Mouse (Mus musculus) embryo, embryonic 9.5 days (tissue): ENCODE results near the gene Inka2.
A peak's percentile ranks its signal among the peaks of the same experiment; 100 is the strongest.

Source experiments
- DNase-seq: peaks from one replicate; pipeline ENCODE4 v3.0.0-alpha.2; 2017; ENCODE audit errors: extremely low spot score

Gene Inka2

DNA sequence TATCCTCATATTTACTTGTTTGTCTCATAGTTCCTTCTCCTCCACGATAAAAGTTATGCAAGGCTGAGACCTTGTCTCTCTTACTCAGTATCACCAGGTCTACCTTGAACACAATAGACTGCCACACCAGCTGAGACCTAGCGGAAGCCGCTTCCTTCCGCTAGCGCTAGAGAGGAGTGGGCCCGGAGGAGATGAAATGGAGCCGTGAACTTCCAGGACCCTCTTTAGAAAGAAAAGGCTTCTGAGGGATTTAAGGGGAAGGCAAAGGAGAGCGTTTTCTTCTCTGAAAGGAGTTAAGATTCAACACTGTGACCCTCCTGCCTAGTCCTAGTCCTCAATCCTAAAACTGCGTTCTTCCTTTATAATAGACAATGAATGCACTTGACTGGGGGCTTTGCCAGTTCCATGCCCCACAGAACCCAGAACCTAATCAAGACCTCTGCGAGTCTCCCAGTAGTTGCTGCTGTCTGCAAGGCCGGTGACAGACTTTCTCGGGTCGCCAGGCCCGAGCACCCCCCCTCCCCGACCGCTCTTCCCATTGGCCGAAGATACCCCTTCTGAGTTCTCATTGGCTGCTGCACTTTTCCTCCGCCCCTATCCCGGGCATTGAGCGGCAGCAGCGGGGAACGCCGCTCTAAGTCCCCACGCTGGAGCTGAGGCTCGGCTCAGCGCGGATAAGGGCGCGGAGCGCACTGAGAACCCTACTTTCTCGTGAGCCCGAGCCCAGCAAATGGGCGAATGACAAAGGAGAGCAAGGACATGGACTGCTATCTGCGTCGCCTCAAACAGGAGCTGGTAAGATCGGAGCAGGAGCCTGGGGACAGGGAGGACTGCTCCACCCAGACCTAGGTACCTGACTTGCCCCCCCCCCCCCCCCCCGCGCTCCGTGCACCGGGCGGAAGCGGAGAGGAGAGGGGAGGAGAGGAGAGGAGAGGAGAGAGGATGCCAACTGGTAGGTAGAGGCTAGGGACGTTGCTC lies at the start of gene Inka2:
Gene Inka2 (plus strand): TSS at position 569 of the 978 bp plus-strand sequence.
- DNase-seq = peak; percentile 83

DNA sequence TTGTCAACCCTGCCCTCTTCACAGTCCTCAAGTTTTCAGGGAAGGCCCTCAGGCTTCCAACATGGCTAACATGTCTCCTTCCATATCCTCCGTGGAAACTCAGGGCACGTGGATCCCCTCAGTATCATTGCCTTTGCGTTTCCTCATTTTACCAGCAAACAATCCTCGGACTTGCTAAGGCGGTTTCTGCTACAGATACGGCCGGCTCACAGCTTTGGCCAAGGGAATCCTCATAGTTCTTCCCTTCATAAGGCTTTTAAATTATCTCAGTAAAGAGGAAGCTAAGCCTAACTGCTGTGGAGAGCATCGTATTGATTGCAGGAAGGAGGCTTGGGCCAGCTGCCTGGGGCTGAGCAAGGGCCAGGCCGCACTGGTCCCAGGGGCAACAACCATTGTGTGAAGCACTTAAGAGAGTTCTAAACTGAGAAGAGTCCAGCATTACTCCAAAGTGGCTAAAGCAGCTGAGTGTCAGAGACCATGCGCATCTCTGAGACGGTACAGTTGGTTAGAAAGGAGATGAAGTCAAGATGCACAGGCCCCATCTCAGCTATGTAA lies 49.3 kb upstream of the Inka2 start:
- no peak for DNase-seq

DNA sequence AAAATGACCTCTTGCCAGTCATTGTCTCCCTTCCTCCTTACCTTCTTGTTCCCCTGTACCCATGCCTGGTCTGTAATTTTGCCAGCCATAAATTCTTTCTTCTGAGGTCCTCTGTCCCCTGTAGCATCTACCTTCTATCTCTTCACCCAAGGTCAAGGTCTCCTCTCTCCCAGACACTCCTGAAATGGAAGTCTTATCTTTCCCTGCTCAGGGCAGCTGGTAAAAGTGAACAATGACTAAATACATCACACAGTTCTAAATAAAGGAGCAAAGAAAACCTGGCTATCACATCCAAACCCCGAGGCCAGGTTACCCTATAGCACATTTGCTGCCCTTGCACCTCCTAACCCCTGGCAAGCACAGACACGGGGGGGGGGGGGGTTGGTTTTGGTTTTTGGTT lies 43.9 kb upstream of the Inka2 start:
- no peak for DNase-seq

DNA sequence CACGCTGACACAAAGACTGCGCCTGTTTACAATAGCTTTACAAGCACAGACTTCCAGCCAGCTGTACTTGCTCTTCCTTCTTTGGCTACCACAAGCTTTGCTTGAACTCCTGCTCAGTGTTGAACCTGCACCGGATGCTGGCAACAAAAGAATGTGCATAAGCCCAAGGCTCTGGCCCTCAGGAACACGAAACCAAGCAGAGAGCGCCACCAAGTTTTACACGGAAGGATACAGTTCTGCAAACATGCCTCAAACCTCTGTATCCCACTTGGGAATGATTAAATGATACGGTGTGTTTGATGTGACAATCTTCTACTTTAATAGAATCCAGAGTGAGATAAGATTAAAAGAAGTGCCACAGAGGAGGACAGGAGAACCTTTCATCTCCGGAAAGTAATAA lies 41.4 kb upstream of the Inka2 start:
- no peak for DNase-seq

DNA sequence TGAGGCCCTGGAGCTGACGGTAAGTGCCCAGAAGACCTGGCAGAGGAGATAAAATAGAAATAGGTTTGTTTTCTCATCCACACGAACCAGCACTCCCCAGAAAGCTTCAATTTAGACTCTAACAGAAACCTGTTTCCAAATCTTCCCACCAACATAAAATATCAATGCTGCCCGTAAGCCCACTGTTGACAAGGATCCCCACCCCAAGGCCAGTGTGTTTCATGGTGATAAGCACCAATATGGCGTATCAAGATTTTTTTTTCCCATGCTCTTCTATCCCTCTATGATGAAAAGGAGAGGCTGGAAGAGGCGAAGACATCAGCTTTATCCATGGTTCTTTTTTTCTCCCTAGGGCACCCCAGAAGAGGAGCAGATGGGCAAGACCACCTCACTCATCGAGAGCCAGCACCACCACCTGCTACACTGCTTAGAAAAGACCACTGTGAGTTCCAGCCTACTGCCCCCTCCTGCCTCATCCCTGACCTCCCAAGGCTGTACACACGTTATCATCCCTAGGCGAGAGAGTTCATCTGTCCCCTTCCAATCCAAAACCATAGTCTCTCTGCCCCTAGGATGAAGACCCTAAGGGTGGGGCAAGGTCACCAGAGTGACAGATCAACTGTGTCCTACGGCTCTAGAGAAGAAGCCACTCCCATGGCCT lies 39.2 kb upstream of the Inka2 start:
- no peak for DNase-seq

DNA sequence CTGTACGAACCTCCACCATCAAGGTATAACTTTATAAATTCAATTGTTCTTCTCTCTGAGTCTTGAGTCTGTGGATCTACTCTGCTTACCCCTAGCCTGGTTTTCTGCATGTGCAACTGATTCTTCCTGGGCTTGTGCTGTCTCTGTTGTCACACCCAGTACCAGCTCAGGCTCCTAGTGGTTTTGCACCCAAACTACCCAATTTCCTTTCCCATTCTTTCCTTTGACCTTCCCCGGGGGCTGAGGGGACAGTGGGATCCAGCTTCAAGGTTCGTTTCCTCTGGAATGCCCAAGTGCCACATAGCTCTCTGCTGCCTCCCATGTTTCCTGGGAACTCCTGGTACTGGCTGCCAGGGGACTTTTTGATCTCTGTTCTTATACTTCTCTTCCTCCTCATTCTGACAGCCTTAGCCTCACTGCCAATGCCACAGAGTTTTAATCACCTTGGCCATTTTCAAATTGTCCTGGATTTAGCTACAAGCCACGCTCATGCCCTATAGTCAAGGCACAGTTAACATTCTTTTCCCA lies 37.3 kb upstream of the Inka2 start:
- DNase-seq = no peak

DNA sequence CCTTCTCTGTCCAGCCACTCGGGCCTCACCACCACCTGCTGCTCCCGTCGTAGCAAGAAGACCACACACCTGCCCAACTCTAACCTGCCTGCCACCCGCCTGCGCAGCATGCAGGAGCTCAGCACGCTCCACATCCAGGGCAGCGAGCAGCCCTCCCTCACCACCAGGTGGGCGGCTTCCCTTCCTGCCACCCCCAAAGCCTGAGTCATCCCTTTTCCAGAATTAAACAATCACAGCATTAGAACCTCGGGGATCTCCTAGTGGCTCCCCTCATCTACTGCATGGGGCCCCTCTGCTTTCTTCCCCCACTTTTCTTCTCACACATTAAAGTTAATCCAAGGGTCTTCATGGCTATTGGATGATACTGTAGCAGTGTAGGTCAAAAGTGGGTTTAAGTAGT lies 36.2 kb upstream of the Inka2 start:
- DNase-seq = no peak

DNA sequence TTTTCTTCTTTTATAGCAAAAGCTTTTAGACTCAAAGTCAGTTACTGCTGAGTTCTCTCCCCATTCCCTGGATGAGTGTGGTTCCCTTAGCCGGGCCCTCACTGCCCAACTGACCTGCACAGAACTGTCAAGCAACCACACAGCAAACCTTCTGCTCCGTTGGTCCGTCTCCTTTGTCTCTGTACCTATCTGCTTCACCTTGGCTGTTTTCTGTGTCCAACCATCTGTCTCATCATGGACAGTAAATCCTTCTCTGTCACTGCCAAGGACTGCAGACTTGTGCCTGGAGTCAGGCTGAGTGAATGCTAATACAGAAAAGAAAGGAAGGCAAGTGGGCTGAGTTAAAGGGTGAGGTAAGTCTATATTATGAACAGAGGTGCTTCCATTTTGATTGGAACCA lies 34.6 kb upstream of the Inka2 start:
- DNase-seq = no peak

DNA sequence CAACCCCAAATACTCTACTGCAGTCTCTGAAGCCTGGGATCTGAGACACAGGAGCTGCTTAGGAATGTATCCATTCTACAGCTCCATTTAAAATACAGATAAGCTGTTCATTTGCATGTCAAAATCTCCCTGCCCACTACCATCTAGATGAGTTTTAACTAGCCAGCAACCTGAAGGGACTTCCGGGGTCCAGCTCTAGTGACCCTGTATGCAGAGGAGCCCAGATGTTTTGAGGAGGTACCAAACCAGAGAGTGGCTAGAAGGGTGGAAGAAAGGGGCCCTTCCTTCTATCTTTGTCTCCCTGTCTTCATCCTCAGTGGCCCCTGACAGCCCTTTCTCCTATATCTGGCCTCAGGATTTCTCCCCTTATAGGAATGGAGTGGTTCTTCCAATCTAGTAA lies 33.6 kb upstream of the Inka2 start:
- DNase-seq = no peak

DNA sequence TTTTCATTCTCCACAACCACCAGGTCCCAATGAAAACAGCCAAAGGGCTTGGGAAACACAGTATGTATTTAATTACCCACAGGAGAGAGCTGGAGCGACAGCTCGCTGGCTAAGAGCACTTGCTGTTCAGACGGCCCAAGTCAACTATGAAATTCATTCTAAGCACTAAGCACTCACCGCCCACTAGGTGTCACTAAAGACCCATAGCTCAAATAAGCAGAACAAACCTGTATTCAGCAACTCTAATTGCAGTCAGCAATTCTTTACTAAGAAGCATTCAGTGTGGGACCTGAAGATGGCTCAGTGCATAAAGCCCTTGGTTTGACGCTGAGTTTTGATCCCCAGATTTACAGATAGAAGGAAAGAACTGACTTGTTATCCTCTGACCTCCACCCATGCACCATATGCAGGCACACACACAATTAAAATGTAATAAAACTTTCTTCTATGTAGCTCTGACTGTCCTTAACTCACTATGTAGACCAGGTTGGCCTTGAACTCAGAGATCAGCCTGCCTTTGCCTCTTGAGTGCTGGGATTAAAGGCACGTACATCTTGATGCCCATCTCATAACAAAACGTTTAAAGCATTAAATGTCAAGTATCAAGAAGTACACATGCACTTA lies 29.7 kb upstream of the Inka2 start:
- DNase-seq = peak; percentile 75

DNA sequence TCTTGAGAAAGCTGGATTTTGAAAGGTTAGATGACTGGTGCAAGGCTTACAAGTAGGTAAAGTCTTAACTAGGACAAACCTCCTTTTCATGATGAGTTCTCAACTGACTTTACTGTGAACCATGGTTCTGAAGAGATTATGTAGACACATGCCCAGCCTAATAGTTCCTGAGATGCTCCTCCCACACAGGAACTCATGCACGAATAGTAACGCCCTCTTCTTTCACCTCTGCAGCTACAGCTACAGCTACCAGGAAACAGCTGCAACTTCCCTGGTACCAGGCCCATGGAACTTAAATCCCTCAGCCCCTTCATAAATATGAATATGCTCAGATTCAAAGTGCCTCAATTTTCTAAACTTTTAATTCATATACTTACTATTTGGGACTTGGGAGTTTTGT lies 28.5 kb upstream of the Inka2 start:
- DNase-seq = no peak

DNA sequence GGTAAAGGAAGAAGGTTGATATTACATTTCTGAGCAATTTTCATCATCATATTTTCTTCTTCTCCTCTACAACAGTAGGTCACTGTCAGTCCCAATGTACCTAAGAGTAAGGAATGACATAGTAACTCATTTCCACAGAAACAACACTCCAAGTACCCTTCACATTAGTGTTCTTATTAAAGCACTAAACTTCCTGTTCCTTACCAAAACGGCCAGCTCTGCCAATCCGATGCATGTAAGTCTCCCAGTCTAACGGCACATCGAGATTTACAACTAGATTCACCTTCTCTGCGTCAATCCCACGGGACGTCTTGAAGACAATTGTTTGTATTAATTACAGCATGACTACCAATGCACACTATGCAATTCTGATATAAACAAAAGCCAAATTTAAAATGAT lies 24.1 kb upstream of the Inka2 start:
- DNase-seq = no peak

DNA sequence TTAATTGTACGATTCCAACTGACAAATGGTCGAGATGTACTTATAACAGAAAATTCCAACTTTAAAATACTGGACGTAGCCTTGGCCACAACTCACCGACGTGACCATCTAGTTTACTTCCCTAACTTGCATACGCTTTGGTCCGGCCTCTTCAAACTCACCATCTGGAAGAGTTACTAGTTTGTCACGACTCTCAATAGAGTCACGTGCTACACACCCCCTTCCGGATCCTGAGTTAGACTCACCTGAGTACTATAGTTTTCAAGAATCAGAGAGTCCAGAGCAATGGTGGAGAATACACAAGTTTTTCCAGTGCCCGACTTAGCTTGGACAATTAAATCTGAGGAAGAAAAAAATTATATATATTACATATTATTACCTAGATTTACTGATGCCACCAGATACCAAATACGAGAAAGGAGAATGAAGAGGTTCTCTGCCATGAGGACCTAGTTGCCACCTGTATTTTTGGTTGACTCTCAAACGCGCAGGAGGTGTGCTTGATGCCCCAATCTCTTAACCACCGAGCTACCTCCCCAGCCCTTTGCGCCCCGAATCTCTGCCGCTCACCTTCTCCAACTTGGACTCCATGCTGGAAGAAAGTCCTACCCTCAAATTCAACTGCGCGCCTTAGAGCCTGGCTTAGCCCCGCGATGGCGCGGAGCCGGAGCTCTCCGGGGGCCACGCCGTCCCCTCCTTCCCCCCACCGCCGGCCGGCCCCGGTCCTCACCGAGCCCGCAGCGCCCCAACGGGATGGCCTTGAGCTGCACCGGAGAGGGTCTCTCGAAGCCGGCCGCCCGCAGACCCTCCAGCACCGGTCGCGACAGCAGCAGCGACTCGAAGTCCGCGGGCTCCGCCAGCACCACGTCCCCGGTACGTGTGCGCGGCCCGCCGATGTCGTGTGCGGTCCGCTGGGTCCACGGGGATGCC lies 17.7 kb upstream of the Inka2 start:
- no peak for DNase-seq

DNA sequence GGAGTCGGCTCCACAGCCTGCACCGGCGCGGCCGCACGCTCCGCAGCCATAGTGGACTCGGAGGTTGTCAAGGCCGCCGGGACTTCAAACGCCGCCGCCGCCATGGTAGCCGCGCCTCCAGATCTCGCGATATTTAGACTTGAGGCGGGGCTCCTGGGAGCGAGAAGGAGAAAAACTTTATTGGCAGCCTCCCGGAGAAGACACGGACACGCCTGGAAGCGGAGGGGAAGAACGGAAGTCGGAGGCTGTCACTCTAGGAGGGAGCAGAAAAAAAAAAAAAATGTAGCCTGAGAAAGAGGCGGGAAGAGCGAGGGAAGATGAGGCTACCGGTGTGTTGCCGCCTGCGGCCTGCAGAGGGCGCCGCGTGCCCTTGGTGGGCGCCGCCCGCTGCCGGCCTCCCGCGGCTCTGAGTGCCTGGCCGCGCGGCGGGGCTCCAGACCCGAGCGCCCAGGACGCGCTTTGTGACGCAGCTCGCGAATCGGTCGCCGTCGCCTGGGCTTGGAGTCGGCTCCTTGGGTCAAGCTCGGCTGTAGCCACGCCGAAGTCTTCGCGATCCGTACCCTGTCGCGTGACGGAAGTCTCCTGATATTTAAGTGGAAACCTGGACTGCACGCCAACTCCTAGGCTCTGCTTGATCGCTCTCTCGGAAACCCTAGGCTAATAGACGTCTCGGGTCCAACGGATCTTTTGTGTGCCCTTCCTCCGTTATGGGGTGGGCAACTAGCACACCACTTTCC lies 16.9 kb upstream of the Inka2 start, which contains the start of gene Ddx20:
Gene Ddx20 (minus strand): TSS at position 251 of the 737 bp plus-strand sequence.
- DNase-seq = peak; percentile 98

DNA sequence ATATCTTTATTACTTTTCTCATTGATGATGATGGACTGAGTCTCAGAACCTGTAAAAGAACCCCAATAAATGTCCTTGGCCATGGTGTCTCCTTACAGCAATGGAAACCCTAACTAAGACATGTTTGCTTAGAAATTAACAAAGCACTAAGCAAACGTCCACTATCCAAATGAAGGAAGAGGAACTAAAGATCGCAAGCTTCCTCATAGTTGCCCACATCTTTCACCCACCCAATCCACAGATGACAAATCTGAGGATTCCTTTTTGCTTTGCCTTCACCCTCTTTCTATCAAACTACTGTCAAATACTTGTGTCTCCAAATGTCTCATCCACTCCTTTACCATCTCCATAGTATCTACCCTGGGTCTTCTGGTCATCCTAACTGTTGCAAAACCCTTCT lies 15.9 kb upstream of the Inka2 start:
- DNase-seq = no peak

DNA sequence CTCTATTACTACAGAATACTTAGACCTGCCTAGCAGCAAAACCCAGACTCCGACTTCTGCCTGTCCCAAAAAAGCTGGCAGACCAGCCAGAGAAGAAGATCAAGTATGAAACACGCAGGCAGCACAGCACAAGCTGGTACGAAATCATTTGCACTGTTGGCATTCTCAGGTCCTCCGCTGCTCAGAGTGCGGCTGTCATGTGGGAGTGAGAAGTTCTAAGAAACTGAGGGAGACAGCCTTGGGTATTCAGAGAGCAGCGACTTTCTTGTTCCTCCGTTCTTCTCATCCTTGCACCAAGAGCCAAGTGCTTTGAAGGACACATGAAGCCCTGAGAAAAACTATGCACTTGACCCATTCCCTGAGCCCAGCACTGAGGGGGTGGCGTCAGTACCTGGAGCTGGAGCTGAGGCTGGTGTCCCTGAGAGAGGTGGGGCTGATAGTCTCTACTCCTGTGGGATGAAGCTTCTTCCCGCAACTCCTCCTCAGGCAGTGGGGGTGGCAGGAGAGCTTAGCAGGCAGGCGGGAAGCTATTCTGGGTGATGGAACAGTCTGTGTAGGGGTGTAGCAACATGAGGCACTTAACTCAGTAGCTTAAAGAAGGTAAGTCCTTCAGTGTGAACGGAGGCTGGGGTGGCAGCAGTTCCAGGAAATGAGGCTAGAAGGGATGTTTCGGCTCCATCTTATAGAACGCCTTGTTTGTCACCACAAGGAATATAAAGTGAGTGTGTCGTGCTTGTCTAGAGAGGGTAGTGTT lies 10.9 kb upstream of the Inka2 start:
- no peak for DNase-seq

DNA sequence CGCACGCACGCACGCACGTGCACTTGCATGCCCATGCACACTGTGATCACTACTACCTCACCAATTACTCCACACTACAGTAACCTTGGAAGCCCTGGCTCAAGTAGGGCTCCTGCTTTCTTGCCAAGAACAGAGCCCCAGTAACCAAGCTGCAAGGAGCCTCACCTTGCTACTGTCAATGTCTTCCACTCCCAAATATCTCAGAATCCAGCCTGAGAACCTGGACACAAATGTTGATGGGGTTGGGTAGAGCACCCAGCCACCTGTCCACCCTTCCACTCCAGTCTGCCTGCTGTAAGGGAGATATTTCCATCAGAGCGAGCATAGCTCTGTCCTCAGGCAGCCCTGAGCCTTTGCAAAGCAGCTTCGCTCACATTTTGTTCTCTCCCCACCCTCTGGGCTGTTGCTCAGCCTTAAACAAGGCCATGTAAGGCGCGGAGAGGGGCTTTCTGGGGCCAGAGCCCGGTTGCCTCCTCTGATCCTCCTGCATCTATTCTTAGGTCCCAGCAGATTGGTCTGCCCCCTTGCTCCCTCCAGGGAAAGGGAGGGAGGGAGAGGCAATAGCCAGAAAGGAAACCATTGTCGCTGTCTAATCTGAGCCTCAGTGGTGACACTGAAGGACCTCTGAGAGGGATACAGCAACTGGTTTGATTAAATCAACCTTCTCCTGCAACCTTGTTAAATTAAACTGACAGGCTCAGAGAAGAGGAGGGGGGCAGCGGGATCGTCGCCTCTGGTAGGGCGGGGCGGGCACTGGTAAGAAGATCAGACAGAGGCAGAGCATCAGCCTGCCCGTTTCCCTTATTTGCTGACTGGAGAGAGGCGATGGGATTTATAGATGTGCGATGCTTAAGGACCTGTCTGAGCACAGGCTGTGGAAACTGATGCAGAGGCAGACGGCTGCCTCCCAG lies 8.7 kb upstream of the Inka2 start:
- DNase-seq = no peak

DNA sequence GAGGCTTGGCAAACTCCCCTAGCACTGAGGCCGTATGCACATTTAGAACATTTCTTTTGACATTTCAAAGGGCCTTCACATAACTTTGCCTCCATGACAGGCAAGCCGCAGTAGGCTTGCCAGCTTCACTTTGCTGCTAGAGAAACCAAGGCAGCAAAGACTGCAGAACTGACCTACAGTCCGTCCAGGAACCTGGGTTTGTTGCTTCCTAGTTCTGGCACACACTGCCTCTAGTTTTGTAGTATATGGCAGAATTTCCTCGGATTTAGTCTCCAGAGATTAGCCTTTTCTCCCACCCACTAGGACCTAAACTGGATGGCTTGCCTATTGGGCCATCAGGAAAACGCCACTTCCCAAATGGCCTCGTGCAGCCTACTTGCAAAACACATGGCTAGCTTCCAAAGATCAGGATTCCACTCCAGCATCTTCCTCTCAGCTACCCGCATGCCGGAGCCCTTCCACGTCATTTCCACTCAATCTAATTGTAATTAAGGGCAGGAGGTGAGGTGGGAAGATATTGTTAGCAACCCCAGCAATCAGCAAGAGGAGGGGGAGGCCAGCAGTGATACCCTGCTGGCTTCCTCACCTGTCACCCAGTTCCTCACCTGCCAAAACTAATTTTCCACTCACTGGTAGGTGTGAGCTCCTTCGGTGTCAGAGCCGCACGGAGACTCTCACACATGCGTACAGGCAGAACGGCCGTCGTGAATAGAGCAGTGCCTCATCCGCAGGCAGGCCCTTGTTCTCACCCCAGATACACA lies 7.8 kb upstream of the Inka2 start:
- no peak for DNase-seq
